Mouse (Mus musculus) limb, embryonic 13.5 days (tissue): ENCODE results near the gene Pecam1. TPM values are rescaled to one million over a fixed set of nuclear protein-coding genes. Genes with fewer than 3 reads are reported as not detected.

Experiments
- ATAC-seq: fragments of 200-750 bp; cut with Nextera tagmentation; 2 replicates; pipeline ENCODE4 v1.8.0; 2017; ENCODE audit warnings: low read depth, moderate number of reproducible peaks, moderate TSS enrichment; ENCODE audit not compliant: low FRiP score
- H3K27ac ChIP-seq: fragments of 300-500 bp; sonication (generic); 2 replicates; pipeline ENCODE4 v1.5.1; 2015; ENCODE audit warnings: inconsistent platforms, mild to moderate bottlenecking, moderate library complexity
- H3K27me3 ChIP-seq: fragments of 300-500 bp; sonication (generic); 2 replicates; pipeline ENCODE4 v1.6.1; 2015; ENCODE audit warnings: mild to moderate bottlenecking, inconsistent platforms
- H3K36me3 ChIP-seq: fragments of 300-500 bp; sonication (generic); 2 replicates; pipeline ENCODE4 v1.6.1; 2015; ENCODE audit warnings: inconsistent platforms, mild to moderate bottlenecking, moderate library complexity
- H3K4me1 ChIP-seq: fragments of 300-500 bp; sonication (generic); 2 replicates; pipeline ENCODE4 v1.6.1; 2015; ENCODE audit warnings: inconsistent platforms
- H3K4me2 ChIP-seq: fragments of 300-500 bp; sonication (generic); replicated peaks from 2 replicates; pipeline ENCODE4 v1.6.1; 2015; ENCODE audit warnings: inconsistent platforms, mild to moderate bottlenecking, moderate library complexity
- H3K4me3 ChIP-seq: fragments of 300-500 bp; sonication (generic); 2 replicates; pipeline ENCODE4 v1.5.1; 2015; ENCODE audit warnings: moderate library complexity, mild to moderate bottlenecking, inconsistent platforms
- H3K9ac ChIP-seq: fragments of 300-500 bp; sonication (generic); 2 replicates; pipeline ENCODE4 v1.6.1; 2015; ENCODE audit warnings: mild to moderate bottlenecking, inconsistent platforms
- H3K9me3 ChIP-seq: fragments of 300-500 bp; sonication (generic); 2 replicates; pipeline ENCODE4 v1.6.1; 2016; ENCODE audit warnings: inconsistent platforms
- WGBS: fragments of 180-500 bp; shearing (Covaris S2); methylation state at CpG from one replicate; pipeline ENCODE4 v1.1.7; 2015; 5-methylcytosine and 5-hydroxymethylcytosine counted together
- polyA plus RNA-seq: library from polyadenylated mRNA; unstranded; fragments of >200 nt; fragmentation: Nextera tagmentation; extraction: Ambion mirVana; gene quantifications from 2 replicates; pipeline ENCODE4 v1.2.1, GENCODE M21; 2015

The Pecam1 gene
- polyA plus RNA-seq, 1 experiment from 2014 or later, result 36.8 TPM

DNA sequence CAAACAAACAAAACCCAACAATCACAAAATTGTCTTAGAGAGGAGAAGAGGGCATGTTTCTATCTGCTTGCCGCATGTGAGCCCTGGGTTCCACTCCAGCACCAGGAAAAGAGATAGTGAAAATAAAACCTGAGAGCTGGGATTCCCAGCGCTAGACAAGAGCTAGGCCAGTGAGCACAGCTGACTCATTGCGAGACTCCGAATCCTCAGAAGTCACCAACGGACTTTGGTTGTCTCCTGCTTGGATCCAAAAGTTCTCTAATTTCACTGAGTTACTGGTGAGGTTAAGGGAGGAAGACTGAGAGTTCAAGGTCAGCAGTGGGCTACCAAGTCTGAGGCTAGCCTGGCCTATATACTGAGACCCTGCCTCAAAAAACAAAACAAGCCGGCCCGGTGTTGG lies 46.5 kb downstream of the Pecam1 start:
- ATAC-seq, result no peak
- no peak overlapping the region for H3K4me2 ChIP-seq
- 90% methylated on average over 7 of the region's 7 CpGs for WGBS
- H3K4me1 ChIP-seq, result peaks cover 8% of the 10 kb centered on the region; the same call in 1 of the 2 replicates
- H3K36me3 ChIP-seq, result no peaks in the 10 kb centered on the region
- H3K9me3 ChIP-seq, result no peaks in the 10 kb centered on the region
- H3K27me3 ChIP-seq, result no peaks in the 10 kb centered on the region
- H3K27ac ChIP-seq, result no peak overlapping the region
- no peak overlapping the region for H3K4me3 ChIP-seq
- no peak overlapping the region for H3K9ac ChIP-seq

- H3K4me3 ChIP-seq, result no peak overlapping the region
- H3K4me2 ChIP-seq, result no peak overlapping the region
- H3K9ac ChIP-seq, result no peak overlapping the region
- no peak for ATAC-seq
- H3K36me3 ChIP-seq, result no peaks in the 10 kb centered on the region
- no peaks in the 10 kb centered on the region for H3K27me3 ChIP-seq
- H3K4me1 ChIP-seq, result peaks cover 8% of the 10 kb centered on the region; the same call in 1 of the 2 replicates
- WGBS, result 88% methylated on average over 3 of the region's 3 CpGs
- no peak overlapping the region for H3K27ac ChIP-seq
- no peaks in the 10 kb centered on the region for H3K9me3 ChIP-seq
Measured at GRCm38 (mm10) chr11:106702584-106702983, 47.8 kb downstream of the Pecam1 start.

- Histone ChIP-seq H3K9me3 (no peaks in the 10 kb centered on the region), H3K27ac (no peak overlapping the region), H3K4me2 (no peak overlapping the region), H3K36me3 (no peaks in the 10 kb centered on the region), H3K4me1 (no peaks in the 10 kb centered on the region), H3K4me3 (no peak overlapping the region), H3K9ac (no peak overlapping the region), H3K27me3 (no peaks in the 10 kb centered on the region)
- 70% methylated on average over 9 of the region's 9 CpGs for WGBS
- no peak for ATAC-seq
Measured at GRCm38 (mm10) chr11:106701589-106701988, 48.8 kb downstream of the Pecam1 start.

GRCm38 (mm10) chr11:106699083-106699482 lies 51.3 kb downstream of the Pecam1 start:
- Histone ChIP-seq H3K4me1 (no peaks in the 10 kb centered on the region), H3K4me2 (no peak overlapping the region), H3K9me3 (no peaks in the 10 kb centered on the region), H3K4me3 (no peak overlapping the region), H3K36me3 (no peaks in the 10 kb centered on the region), H3K27me3 (no peaks in the 10 kb centered on the region), H3K9ac (no peak overlapping the region), H3K27ac (no peak overlapping the region)
- ATAC-seq, result no peak
- WGBS, result 93% methylated on average over 9 of the region's 9 CpGs

DNA sequence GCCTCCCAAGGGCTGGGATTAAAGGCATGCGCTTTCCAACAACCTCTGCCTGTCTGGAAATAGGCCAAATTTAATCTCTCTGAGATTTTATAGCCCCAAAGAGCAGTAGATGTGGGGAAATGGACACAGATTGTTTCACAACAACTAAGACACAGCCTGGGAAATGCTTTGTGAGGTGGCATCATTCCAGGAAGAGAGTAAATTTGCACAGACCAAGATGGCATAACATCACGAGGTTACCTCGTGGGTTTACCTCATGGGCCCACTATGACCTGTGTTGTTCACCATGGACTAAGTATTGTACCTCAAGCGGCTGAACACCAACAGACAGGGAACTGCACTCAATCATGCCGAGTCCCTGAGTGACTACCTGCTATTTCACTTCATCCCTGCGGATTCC lies 52.1 kb downstream of the Pecam1 start:
- Histone ChIP-seq H3K4me2 (no peak overlapping the region), H3K4me1 (no peaks in the 10 kb centered on the region), H3K36me3 (no peaks in the 10 kb centered on the region), H3K27me3 (no peaks in the 10 kb centered on the region), H3K9me3 (no peaks in the 10 kb centered on the region), H3K9ac (no peak overlapping the region), H3K4me3 (no peak overlapping the region), H3K27ac (no peak overlapping the region)
- ATAC-seq, result no peak
- 90% methylated on average over 6 of the region's 6 CpGs for WGBS

- Histone ChIP-seq H3K4me1 (no peaks in the 10 kb centered on the region), H3K9ac (no peak overlapping the region), H3K36me3 (no peaks in the 10 kb centered on the region), H3K9me3 (no peaks in the 10 kb centered on the region), H3K4me3 (no peak overlapping the region), H3K27me3 (no peaks in the 10 kb centered on the region), H3K27ac (no peak overlapping the region), H3K4me2 (no peak overlapping the region)
- ATAC-seq, result no peak
- 93% methylated on average over 3 of the region's 3 CpGs for WGBS
Measured at GRCm38 (mm10) chr11:106695917-106696316, 54.5 kb downstream of the Pecam1 start.

GRCm38 (mm10) chr11:106692890-106693289 lies 57.5 kb downstream of the Pecam1 start:
- no peak for ATAC-seq
- Histone ChIP-seq H3K9ac (no peak overlapping the region), H3K4me3 (no peak overlapping the region), H3K27ac (no peak overlapping the region), H3K9me3 (no peaks in the 10 kb centered on the region), H3K27me3 (no peaks in the 10 kb centered on the region), H3K36me3 (no peaks in the 10 kb centered on the region), H3K4me1 (no peaks in the 10 kb centered on the region), H3K4me2 (no peak overlapping the region)
- 78% methylated on average over 4 of the region's 4 CpGs for WGBS

DNA sequence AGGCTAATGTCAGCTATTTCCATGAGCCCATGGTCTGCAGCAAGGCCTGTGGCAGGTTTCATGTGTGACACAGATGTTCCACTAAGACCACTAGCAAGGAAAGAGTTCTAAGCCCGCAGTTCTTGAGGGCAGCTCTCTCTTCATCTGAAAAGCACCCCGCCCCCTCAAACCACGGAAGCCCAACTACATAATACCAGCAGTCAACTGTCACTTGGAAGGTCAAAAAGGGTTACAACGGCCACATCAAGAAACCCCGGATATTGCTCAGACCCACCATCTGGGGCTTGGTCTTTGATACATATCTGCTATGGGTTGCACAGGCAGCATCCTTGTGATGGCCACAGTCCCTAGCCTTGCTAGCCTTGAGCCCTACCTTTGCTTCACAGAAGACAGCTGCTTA lies 62.1 kb downstream of the Pecam1 start:
- Histone ChIP-seq H3K36me3 (no peaks in the 10 kb centered on the region), H3K4me3 (no peak overlapping the region), H3K27ac (no peak overlapping the region), H3K9me3 (no peaks in the 10 kb centered on the region), H3K9ac (no peak overlapping the region), H3K4me2 (no peak overlapping the region), H3K4me1 (no peaks in the 10 kb centered on the region), H3K27me3 (no peaks in the 10 kb centered on the region)
- ATAC-seq, result no peak
- WGBS, result 85% methylated on average over 5 of the region's 5 CpGs

GRCm38 (mm10) chr11:106687293-106687692 lies 63.1 kb downstream of the Pecam1 start:
- no peaks in the 10 kb centered on the region for H3K27me3 ChIP-seq
- ATAC-seq, result no peak
- no peaks in the 10 kb centered on the region for H3K4me1 ChIP-seq
- no peaks in the 10 kb centered on the region for H3K9me3 ChIP-seq
- no peak overlapping the region for H3K9ac ChIP-seq
- WGBS, result 87% methylated on average over 9 of the region's 9 CpGs
- H3K4me3 ChIP-seq, result no peak overlapping the region
- H3K4me2 ChIP-seq, result no peak overlapping the region
- H3K36me3 ChIP-seq, result no peaks in the 10 kb centered on the region
- no peak overlapping the region for H3K27ac ChIP-seq

DNA sequence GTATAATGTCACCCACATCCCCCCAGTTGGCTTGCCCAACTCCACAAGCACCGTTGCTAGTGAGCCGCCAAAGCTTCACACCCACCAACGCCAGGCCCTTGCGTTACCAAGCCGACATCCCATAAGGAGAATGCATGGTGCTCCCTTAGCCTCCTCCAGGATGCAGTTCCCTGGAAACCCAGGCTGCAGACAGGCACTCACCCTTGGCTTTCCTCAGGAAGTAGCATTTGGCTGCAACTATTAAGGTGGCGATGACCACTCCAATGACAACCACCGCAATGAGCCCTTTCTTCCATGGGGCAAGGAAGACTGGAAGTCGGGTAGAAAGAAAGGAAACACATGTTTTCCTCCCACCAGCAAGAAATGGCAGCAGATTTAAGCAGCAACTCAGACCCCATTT lies 66.4 kb downstream of the Pecam1 start:
- H3K9me3 ChIP-seq, result no peaks in the 10 kb centered on the region
- no peaks in the 10 kb centered on the region for H3K36me3 ChIP-seq
- H3K9ac ChIP-seq, result no peak overlapping the region
- H3K27me3 ChIP-seq, result no peaks in the 10 kb centered on the region
- H3K27ac ChIP-seq, result no peak overlapping the region
- no peak overlapping the region for H3K4me3 ChIP-seq
- 81% methylated on average over 8 of the region's 8 CpGs for WGBS
- no peaks in the 10 kb centered on the region for H3K4me1 ChIP-seq
- H3K4me2 ChIP-seq, result no peak overlapping the region
- ATAC-seq, result no peak

- H3K9ac ChIP-seq, result no peak overlapping the region
- no peak overlapping the region for H3K4me3 ChIP-seq
- ATAC-seq, result no peak
- no peaks in the 10 kb centered on the region for H3K9me3 ChIP-seq
- H3K27me3 ChIP-seq, result no peaks in the 10 kb centered on the region
- H3K4me1 ChIP-seq, result no peaks in the 10 kb centered on the region
- WGBS, result 77% methylated on average over 3 of the region's 3 CpGs
- no peak overlapping the region for H3K27ac ChIP-seq
- H3K4me2 ChIP-seq, result no peak overlapping the region
- H3K36me3 ChIP-seq, result no peaks in the 10 kb centered on the region
Measured at GRCm38 (mm10) chr11:106683345-106683744, 67.1 kb downstream of the Pecam1 start.

GRCm38 (mm10) chr11:106681138-106681537 lies 69.3 kb downstream of the Pecam1 start:
- no peaks in the 10 kb centered on the region for H3K36me3 ChIP-seq
- H3K4me2 ChIP-seq, result no peak overlapping the region
- H3K27ac ChIP-seq, result no peak overlapping the region
- no peaks in the 10 kb centered on the region for H3K9me3 ChIP-seq
- no peaks in the 10 kb centered on the region for H3K4me1 ChIP-seq
- 86% methylated on average over 6 of the region's 6 CpGs for WGBS
- no peak for ATAC-seq
- no peak overlapping the region for H3K9ac ChIP-seq
- H3K4me3 ChIP-seq, result no peak overlapping the region
- no peaks in the 10 kb centered on the region for H3K27me3 ChIP-seq

DNA sequence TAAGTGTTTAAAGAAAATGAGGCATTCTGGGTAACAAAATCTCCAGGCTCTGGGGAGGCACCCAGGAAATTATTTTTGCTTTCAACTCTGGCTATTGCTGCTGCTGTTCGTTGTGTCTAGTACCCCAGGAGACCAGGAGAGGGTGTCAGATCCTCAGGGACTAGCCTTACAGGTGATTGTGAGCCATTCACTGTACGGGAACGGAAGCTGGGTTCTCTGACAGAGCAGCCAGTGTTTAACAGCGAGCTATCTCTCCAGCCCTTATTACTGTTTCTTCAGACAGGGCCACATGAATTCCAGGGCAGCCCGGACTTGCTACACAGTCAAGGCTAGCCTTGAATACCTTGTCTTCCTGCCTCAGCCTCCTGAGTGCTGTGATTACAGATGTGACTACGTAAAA lies 70.6 kb downstream of the Pecam1 start:
- Histone ChIP-seq H3K27me3 (no peaks in the 10 kb centered on the region), H3K4me3 (no peak overlapping the region), H3K36me3 (no peaks in the 10 kb centered on the region), H3K4me2 (no peak overlapping the region), H3K4me1 (peaks cover 3% of the 10 kb centered on the region), H3K9ac (no peak overlapping the region), H3K9me3 (no peaks in the 10 kb centered on the region), H3K27ac (no peak overlapping the region)
- 49% methylated on average over 6 of the region's 6 CpGs for WGBS
- no peak for ATAC-seq
